Mouse (Mus musculus) heart, postnatal 0 days (tissue): ENCODE measurements around the gene Ntrk3.

Experiments
- CTCF ChIP-seq: IDR thresholded peaks from 2 replicates; pipeline ENCODE4 v1.5.1; 2016; ENCODE audit warnings: antibody characterized with exemption, control low read depth, low read depth
- EP300 ChIP-seq: IDR thresholded peaks from 2 replicates; pipeline ENCODE4 v1.6.1; 2016; ENCODE audit warnings: antibody characterized with exemption, low read depth

- no peak for TF ChIP-seq EP300
- TF ChIP-seq CTCF: no peak
Measured at GRCm38 (mm10) chr7:78596556-78596955, 141.3 kb downstream of the Ntrk3 start.
